Mouse (Mus musculus) ES-Bruce4 (cell line): ENCODE measurements at regions not wholly inside any gene's neighbourhood (a gene's known extent, or its start where the extent isn't known, plus 50 kb on each side); places are given as distances from the start of the nearest gene placed in this dataset.

Source experiments
- CTCF ChIP-seq: IDR thresholded peaks from one replicate; pipeline ENCODE4 v1.8.1; 2011; ENCODE audit warnings: low read depth, low read length
- EP300 ChIP-seq: IDR thresholded peaks from 2 replicates; pipeline ENCODE4 v1.6.1; 2011; ENCODE audit warnings: low read depth, low read length; ENCODE audit not compliant: insufficient read depth
- POLR2A ChIP-seq: IDR thresholded peaks from one replicate; pipeline ENCODE4 v1.8.1; 2011; ENCODE audit warnings: low read length; ENCODE audit not compliant: insufficient read depth

DNA sequence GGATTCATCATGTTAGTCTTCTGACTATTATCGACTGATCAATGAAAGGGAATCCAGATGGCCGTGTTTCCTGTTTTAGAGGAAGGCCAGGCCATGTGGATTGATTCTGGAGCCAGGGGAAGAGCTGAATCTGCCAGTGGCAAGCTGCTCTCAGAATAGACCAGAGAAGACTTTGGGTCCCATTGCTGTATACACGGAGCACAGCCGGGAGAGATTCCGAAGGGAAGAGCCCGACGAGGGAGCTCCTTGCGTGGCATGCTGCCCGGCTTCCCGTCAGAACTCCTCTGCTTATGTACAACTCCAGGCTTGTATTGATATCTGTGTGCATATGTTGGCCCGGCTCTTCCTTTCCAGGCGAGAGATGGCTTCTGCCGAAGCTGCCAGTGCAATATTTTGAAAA, 252.2 kb upstream of the Trib2 start:
- TF ChIP-seq CTCF, result no peak
- no peak for TF ChIP-seq EP300
- no peak for TF ChIP-seq POLR2A
